Mouse (Mus musculus): ENCODE data around the gene 9930111J21Rik1. TPM values are rescaled to one million over a fixed set of nuclear protein-coding genes. Genes with fewer than 3 reads are reported as not detected.
"Not testable (repeated sequence)": the region's sequence is repeated elsewhere in the genome, so short reads cannot be mapped to it uniquely, and the experiment has no call there.

9930111J21Rik1 gene
- polyA plus RNA-seq, 1 experiment from 2014 or later = 0.23 TPM

DNA sequence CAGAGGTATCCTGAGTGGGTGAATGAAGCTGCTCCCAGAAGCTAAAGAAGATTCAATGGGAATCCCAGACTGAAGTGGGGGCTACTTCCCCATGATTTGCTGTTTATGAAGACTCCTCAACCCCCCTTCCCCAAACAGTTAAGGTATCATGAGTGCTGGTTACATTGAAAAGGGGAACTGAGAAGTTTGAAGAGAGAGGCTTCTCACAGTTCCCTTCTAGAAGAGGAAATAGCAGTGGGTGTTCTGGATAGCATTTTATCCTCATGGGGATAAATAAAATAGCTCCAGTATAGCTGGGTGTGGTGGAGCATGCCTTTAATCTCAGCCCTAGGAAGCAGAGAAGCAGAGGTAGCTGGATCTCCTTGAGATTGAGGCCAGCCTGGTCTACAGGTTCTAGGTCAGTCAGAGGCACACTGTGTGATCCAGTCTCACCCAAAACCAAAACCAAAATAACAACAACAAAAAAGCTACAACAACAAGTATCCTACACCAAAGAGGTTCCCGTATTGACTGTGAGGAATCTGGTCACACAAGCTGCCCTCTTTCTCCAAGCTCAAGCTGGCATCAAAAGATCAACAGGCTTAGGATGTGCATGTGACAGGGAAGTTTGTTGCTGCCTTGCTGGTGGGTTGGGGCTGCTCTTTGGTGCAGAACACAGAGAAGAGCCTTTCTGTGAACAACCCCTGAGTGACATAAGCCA is 808 bp downstream of the 9930111J21Rik1 start, which contains the start of gene Olfr56:
Gene Olfr56 (plus strand): TSS at position 650 of the 700 bp plus-strand sequence.
- not testable (repeated sequence) for H3K4me2 ChIP-seq (replicated peaks); H3K9ac ChIP-seq; H3K9me3 ChIP-seq; ATAC-seq (ENCODE audit: low FRiP score, low read depth); H3K4me1 ChIP-seq; H3K27me3 ChIP-seq; H3K36me3 ChIP-seq; H3K27ac ChIP-seq; H3K4me3 ChIP-seq
- WGBS = no CpG with 5 or more reads among the region's 1 CpGs

DNA sequence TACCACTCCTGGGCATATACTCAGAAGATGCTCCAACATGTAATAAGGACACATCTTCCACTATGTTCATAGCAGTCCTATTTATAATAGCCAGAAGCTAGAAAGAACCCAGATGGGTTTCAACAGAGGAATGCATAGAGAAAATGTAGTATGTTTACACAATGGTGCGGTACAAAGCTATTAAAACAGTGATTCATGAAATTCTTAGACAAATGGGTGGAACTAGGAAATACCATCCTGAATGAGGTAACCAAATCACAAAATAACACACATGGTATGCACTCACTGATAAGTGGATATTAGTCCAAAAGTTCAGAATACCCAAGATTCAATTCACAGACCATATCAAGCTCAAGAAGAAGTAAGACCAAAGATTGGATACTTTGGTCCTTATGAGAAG is 4.5 kb downstream of the 9930111J21Rik1 start:
- H3K9me3 ChIP-seq; H3K9ac ChIP-seq; H3K36me3 ChIP-seq; H3K27me3 ChIP-seq; ATAC-seq (ENCODE audit: low FRiP score, low read depth); H3K4me3 ChIP-seq; H3K4me1 ChIP-seq; H3K27ac ChIP-seq; H3K4me2 ChIP-seq (replicated peaks): not testable (repeated sequence)
- WGBS = no CpG with 5 or more reads among the region's 1 CpGs

DNA sequence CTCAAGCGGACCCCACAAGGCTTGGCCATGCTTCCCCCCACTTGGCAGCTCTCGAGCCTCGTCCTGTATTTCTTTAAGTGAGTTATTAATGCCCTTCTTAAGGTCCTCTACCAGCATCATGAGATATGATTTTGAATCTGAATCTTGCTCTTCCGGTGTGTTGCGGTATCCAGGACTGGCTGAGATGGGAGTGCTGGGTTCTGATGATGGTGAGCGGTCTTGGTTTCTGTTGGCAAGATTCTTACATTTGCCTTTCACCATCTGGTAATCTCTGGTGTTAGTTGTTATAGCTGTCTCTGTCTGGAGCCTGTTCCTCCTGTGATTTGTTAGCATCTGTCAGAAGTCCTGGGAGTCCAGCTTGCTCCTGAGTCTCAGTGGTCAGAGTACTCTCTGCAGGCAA is 33.1 kb downstream of the 9930111J21Rik1 start, which contains the start of gene Psme2b:
Gene Psme2b (minus strand): TSS at position 101 of the 400 bp plus-strand sequence.
- H3K4me1 ChIP-seq; ATAC-seq (ENCODE audit: low FRiP score, low read depth); H3K4me3 ChIP-seq; H3K27ac ChIP-seq; H3K36me3 ChIP-seq; H3K9ac ChIP-seq; H3K9me3 ChIP-seq; H3K4me2 ChIP-seq (replicated peaks); H3K27me3 ChIP-seq: not testable (repeated sequence)
- 94% methylated on average over 6 of the region's 6 CpGs for WGBS

DNA sequence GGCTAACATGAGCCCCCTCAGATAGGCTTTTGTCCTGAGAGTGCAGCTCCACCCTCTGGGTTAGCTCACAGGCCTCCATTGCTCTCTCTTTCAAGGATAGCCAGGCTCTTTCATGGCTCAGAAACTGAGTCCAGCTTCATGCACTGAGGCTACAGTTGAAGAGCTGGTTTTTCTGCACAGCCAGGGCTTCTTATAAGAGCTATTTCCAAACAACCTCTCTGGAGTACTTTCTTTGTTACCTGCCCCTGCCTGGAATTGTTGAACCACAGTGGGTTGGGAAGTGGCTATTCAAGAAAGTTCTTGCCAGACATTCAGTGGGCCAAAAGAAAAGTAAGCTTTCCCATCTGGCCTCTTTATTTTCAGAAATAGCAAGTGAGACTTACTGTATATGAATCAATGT is 39.9 kb downstream of the 9930111J21Rik1 start:
- H3K9ac ChIP-seq; ATAC-seq (ENCODE audit: low FRiP score, low read depth); H3K27me3 ChIP-seq: not testable (repeated sequence)

DNA sequence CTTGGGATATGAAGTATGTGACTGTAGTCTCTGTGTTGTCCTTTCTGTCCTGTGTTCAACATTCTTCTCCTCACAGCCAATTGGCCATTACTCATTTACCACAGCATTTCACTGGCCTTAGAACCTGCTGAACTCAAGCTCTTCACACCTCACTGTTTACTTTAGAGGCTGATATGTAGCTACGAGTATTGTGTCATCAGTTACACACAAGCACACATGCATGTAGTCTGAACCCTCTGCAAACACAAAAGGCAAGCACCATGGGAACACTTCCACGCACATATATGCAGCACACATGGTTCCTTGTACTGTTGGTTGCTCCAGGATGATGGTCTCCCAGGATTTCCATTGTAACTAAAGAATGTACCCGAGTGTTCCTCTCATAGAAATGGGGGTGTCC is 43.9 kb downstream of the 9930111J21Rik1 start:
- no CpG with 5 or more reads among the region's 3 CpGs for WGBS
- not testable (repeated sequence) for H3K27me3 ChIP-seq; ATAC-seq (ENCODE audit: low FRiP score, low read depth); H3K9ac ChIP-seq; H3K4me1 ChIP-seq; H3K4me2 ChIP-seq (replicated peaks); H3K27ac ChIP-seq; H3K4me3 ChIP-seq; H3K36me3 ChIP-seq; H3K9me3 ChIP-seq

More for the DNA sequence above, 39.9 kb downstream of the 9930111J21Rik1 start:
- H3K4me1 ChIP-seq; H3K4me3 ChIP-seq; H3K4me2 ChIP-seq (replicated peaks); H3K9me3 ChIP-seq; H3K27ac ChIP-seq; H3K36me3 ChIP-seq: not testable (repeated sequence)

DNA sequence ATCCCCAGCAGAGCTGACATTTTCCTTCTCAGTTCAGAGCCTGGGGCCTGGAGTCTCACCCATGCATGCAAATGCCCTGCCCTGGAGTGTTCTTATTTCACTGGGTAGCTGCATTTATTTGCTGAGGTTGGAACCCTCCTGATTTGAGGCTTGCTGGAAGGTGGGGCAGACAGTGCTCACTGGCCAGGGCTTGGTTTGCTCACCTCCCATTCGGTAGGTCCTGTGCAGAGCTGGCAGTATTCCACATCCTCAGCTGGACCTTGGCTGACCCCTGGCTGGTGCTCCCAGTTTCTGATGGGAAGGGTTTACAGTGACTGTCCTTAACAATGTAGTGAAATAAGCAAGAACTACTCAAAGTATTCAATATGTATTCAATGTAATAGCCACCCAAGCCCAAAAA is 45.3 kb downstream of the 9930111J21Rik1 start:
- not testable (repeated sequence) for H3K4me2 ChIP-seq (replicated peaks); H3K27me3 ChIP-seq; H3K36me3 ChIP-seq; H3K4me1 ChIP-seq; H3K27ac ChIP-seq; H3K9me3 ChIP-seq; ATAC-seq (ENCODE audit: low FRiP score, low read depth); H3K9ac ChIP-seq; H3K4me3 ChIP-seq
- 59% methylated on average over 1 of the region's 1 CpGs for WGBS

DNA sequence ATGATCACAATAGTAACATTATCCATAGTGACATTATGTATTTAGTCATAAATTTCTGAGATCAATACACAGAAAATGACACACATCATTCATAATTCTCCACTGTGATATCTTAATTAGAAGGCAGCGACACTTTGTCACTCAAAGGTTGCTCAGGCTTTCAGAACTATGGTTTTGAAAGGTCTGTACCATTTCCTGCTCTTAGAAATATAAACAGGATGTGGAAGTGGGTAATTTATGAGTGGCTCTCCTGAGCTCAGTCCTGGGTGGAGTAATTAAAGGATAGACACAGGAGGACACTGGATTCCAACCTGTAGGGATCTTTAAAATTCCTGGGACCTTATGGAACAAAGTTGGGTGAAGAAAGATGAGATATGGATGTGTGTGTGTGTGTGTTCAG is 45.8 kb downstream of the 9930111J21Rik1 start:
- WGBS = 86% methylated on average over 1 of the region's 1 CpGs
- H3K4me2 ChIP-seq (replicated peaks); ATAC-seq (ENCODE audit: low FRiP score, low read depth); H3K9ac ChIP-seq; H3K4me3 ChIP-seq; H3K27ac ChIP-seq; H3K36me3 ChIP-seq; H3K9me3 ChIP-seq; H3K27me3 ChIP-seq; H3K4me1 ChIP-seq: not testable (repeated sequence)

DNA sequence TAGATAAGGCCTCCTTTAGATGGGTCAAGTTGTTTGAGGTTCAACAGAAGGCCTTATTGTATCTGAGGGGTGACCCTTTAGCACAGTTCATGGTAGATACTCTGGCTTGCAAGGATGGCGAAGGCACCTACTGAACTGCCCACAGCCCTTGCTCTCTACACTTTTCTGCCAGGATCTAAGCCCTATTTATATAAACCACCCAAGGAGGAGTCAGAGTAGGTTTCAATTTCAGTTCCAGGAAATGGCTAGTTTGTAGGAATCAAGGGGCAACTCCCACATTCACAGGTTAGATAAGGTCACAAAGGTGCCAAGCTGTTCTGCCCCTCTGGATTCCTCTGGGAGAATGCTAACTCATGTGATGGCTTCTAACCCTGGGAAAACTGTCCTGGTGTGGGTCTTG is 51.1 kb downstream of the 9930111J21Rik1 start:
- ATAC-seq (ENCODE audit: low FRiP score, low read depth); H3K27ac ChIP-seq; H3K4me3 ChIP-seq; H3K4me2 ChIP-seq (replicated peaks); H3K9me3 ChIP-seq; H3K4me1 ChIP-seq; H3K9ac ChIP-seq; H3K27me3 ChIP-seq; H3K36me3 ChIP-seq: not testable (repeated sequence)
- 86% methylated on average over 1 of the region's 1 CpGs for WGBS

DNA sequence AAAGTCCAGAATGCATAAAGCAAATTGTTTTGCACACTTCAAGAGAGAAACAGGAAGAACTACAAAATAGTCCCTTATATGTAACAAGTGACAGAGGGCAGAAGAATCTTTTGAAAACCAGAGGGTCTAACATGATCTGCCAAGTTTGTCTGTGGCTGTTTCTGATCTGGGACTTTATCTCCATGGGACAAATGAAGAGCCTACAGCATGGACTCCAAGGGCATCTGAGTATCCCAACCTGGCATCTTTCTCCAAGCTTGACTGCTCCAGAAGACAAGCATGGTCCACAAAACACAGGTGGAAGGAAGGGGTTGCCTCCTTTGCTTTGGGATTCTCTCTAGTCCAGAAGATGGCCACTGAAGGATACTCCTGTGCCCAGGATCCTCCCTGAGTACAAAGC is 52.8 kb downstream of the 9930111J21Rik1 start:
- ATAC-seq (ENCODE audit: low FRiP score, low read depth); H3K27ac ChIP-seq; H3K4me2 ChIP-seq (replicated peaks); H3K4me1 ChIP-seq; H3K4me3 ChIP-seq; H3K9me3 ChIP-seq; H3K36me3 ChIP-seq; H3K9ac ChIP-seq; H3K27me3 ChIP-seq: not testable (repeated sequence)

DNA sequence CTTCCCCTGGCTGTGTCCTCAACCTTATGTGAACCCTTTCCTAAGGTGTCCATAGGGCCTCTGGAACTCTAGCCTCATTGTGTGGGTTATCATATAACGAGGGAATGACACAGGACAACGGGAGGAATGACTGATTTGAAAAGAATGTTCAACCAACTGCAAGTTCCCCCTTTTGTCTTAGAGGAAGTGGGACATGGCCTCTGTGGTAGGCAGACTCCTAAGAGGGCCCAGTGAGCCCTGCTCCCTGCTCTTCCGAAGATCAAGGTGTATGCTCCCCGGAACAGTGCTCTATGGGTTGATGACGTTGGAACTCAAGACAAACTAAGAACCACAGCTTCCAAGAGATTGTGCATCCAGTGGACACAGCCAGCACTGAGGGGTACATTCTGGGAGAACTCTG is 55.4 kb downstream of the 9930111J21Rik1 start:
- H3K27ac ChIP-seq; ATAC-seq (ENCODE audit: low FRiP score, low read depth); H3K4me2 ChIP-seq (replicated peaks); H3K27me3 ChIP-seq; H3K4me1 ChIP-seq; H3K36me3 ChIP-seq; H3K4me3 ChIP-seq; H3K9me3 ChIP-seq; H3K9ac ChIP-seq: not testable (repeated sequence)
- 75% methylated on average over 5 of the region's 5 CpGs for WGBS

DNA sequence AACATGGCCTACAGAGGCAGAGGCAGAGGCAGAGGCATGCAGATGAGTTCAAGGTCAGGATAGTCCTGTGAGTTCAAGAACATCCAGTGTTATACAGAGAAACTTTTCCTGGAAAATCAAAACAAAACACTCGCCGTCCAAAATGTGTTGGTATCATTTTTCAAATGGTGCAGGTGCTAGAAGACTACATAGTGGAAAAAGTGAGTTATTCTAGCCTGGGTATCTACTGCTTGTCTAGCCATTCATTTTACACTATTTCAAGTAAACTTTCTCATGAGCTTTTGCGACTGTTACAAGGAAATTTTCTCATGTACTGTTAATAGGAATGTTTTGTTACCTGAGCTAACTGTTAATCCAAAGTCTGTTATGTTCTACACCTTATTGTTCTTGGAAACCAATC is 60.8 kb downstream of the 9930111J21Rik1 start:
- WGBS = 79% methylated on average over 3 of the region's 3 CpGs
- no peaks in the 10 kb centered on the region for H3K9me3 ChIP-seq
- H3K4me2 ChIP-seq (replicated peaks) = no peak overlapping the region
- H3K27me3 ChIP-seq = no peaks in the 10 kb centered on the region
- H3K27ac ChIP-seq = no peak overlapping the region
- H3K36me3 ChIP-seq = no peaks in the 10 kb centered on the region
- H3K9ac ChIP-seq = no peak overlapping the region
- H3K4me1 ChIP-seq = no peaks in the 10 kb centered on the region
- no peak for ATAC-seq (ENCODE audit: low FRiP score, low read depth)
- H3K4me3 ChIP-seq = no peak overlapping the region

DNA sequence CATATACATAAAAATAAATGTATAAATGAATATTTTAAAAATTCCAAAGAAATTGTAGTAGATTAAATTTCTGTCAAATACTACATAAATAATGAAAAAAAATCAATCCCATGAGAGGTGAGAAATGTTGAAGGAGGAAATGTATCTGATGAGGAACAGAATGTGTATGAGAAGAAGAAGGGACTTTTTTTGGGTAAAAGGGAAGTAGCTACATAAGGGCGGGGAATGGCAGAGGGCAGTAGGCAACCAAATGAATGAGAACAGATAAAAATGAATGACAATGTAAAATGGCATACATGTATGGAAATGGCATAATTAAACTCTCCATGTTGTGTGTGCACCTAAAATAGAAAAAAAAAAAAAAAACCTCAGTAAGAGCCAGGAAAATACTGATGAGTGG is 65.6 kb downstream of the 9930111J21Rik1 start:
- Histone ChIP-seq H3K4me3 (no peak overlapping the region), H3K9me3 (no peaks in the 10 kb centered on the region), H3K4me2 (replicated peaks) (no peak overlapping the region), H3K9ac (no peak overlapping the region), H3K4me1 (no peaks in the 10 kb centered on the region), H3K36me3 (no peaks in the 10 kb centered on the region), H3K27ac (no peak overlapping the region), H3K27me3 (no peaks in the 10 kb centered on the region)
- no peak for ATAC-seq (ENCODE audit: low FRiP score, low read depth)
- WGBS = 93% methylated on average over 1 of the region's 1 CpGs

DNA sequence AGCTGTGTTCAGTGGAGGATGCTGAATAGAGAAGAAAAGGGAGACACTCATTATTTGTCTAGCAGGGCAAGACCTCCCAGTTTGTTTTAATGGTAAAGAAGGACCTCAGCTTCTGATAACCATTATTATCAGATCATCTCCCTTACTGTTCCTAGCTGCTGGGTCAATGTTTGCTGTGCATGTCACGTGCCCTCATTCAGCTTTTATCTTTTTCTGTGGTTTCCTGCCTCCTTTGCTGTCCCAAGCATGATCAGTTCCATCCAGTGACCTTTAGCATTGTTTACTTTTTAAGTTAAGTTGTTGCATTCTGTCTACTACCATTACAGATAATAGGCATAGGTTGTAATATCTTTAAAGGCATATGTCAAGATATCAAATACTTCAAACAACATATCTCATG is 70.7 kb downstream of the 9930111J21Rik1 start:
- Histone ChIP-seq H3K9me3 (no peaks in the 10 kb centered on the region), H3K4me2 (replicated peaks) (no peak overlapping the region), H3K9ac (no peak overlapping the region), H3K36me3 (no peaks in the 10 kb centered on the region), H3K4me3 (no peak overlapping the region), H3K27me3 (no peaks in the 10 kb centered on the region), H3K27ac (no peak overlapping the region), H3K4me1 (no peaks in the 10 kb centered on the region)
- ATAC-seq (ENCODE audit: low FRiP score, low read depth) = no peak
- WGBS = 64% methylated on average over 1 of the region's 1 CpGs

Measured in limb, embryonic 13.5 days (tissue).